Mouse (Mus musculus) mouse embryonic stem cell (cell line): ENCODE measurements around the gene Myod1.

Source experiments
- in situ Hi-C, 2 experiments: fragments of 300-500 bp; cut with MboI; formaldehyde crosslinking; loops; 1 replicate in 1 of 2; 3 replicates in 1 of 2; pipeline ENCODE4 v1.14.3; 2019 to 2020; ENCODE audit warnings: low sequenced_read_pairs in 2 of 2, low pct_unique_long_range_greater_than_20kb in 1 of 2, mixed read lengths in 1 of 2; ENCODE audit not compliant: unreplicated experiment in 1 of 2

Myod1 gene

DNA sequence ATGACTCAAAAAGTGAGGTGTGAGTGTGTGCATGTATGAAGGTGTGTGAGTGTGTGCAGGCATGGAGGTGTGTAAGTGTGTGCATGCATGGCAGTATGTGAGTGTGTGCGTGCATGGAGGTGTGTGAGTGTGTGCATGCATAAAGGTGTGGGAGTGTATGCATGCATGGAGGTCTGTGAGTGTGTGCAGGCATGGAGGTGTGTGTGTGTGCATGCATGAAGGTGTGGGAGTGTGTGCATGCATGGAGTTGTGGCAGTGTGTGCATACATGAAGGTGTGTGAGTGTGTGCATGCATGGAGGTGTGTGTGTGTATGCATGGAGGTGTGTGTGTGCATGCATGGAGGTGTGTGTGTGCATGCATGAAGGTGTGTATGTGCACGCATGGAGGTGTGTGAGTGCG lies 11.2 kb downstream of the Myod1 start:
- in situ Hi-C loops, result no loop called here

DNA sequence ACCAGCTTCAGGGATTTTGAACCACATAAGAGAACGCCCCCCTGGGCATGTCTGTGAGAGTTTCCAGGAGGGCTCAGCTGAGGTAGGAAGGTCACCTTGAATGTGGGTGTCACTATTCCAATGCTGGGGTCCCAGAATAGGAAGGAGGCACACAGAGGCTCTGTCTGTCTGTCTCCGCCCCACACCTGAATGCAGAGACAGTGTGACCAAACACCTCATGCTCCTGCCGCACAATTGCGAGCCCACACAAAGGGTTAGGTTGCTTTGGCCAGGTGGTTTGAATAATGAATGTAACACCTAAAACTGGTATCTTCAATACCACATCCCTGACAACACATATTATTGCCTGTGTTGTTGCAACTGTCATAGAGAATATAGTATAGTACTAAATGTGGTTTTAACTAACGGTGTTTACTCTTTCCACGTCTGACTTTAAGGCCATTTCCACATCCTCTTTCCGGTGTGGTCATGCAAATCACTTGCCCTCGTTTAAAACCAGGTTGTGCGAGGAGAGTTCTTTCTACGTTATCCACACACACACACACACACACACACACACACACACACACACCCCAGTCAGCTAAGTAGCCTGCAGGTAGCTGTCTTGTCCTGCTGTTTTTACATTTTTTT lies 13.3 kb downstream of the Myod1 start:
- in situ Hi-C loops, result loop anchor here (10.0 kb wide), 1 partner anchor 175 kb away; no protein-coding TSS in a partner anchor

DNA sequence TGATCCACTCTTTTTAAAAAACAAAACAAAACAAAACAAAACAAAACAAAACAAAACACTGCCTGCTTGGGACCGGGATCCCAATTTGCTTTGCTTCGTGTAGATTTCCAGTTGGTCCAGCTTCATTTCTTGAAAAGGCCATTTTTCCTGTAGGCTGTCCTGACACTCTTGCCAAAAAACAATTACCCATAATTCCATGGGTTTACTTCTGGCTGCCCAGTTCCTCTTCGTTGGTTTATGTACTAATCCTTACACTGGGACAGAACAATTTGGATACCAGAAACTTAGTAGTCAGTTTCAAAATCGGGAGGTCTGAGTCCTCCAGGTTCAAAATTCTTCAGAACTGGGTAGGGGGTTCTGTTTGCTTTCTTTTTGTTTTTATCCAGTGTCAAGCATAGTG lies 14.0 kb downstream of the Myod1 start:
- in situ Hi-C loops, result loop anchor here (10.0 kb wide), 1 partner anchor 175 kb away; no protein-coding TSS in a partner anchor

DNA sequence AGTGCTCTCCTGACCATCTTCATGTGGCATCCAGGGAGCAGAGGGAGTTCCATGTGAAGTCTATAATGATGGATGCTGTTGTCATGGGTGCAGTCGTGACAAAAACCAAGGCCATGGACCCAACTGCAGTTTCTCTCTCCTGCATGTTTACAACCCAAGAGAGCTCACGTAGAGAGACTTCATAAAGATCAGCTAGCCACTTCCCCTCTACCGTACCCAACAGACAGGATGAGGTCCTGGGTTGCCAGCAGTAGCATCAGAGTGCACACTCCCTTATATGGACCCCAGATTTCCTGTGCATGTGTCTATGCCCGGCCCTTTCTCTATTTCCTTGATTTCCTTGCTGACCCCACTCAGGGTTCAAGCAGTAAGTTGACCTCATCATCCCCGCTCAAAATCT lies 15.4 kb downstream of the Myod1 start:
- in situ Hi-C loops, result loop anchor here (10.0 kb wide), 1 partner anchor 173 kb away; no protein-coding TSS in a partner anchor

DNA sequence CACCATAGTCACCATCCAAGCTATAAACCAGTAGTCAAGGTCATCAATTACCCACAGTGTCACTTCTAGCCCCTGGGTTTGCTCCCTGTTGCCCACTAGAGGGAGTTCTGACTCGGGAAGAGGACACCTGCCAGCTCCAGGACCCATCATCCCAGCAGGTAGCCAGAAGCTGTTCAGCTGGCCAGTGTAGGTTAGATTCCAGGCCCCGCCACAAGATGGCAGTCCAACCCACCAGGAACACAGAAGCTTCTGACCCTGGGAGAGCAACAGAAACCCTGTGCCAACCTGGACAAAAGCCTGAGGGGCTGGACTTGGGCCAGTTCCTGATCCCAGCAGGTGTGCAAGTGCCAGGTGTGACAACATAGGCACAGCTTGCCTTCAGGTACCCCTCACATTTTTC lies 16.8 kb downstream of the Myod1 start:
- in situ Hi-C loops, result loop anchor here (10.0 kb wide), 1 partner anchor 172 kb away; no protein-coding TSS in a partner anchor

DNA sequence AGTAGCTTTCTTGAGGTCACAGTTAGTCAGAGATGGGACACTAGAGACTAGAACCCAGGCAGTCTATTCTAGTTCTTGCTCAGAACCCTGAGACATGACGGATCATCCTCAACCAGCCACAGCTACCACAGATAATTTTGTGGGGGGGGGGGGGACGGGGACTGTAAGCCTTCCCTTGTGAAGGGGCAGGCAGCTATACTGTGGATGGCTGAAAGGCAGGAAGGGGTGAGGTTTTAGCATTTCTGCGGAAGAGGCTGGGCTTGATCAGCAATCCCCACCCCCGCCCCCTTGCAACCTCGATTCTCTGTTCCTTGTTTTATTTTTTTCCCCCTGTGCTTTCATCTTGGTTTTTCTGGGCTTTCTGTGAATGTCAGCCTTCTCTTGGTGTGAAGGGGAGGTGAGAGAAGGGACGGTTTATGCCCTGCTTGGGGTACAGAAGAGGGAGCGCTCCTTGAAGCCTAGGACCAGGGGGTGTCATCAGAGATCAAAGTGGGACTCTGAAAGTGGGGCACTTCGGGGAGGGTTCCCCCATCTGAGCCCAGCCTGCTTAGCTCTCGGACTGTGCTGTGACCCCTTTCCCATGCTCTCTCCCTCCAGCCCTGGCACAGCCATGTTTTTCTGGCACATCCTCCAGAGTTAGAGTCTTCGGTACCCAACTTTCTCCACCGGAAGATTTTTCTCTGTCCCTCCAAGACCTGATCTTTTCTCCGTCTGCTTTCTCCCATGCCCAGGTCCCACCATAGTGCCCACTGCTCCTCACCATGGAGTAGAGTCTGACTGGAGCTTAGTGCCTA lies 17.6 kb downstream of the Myod1 start:
- in situ Hi-C loops, result loop anchor here (10.0 kb wide), 1 partner anchor 171 kb away; no protein-coding TSS in a partner anchor

DNA sequence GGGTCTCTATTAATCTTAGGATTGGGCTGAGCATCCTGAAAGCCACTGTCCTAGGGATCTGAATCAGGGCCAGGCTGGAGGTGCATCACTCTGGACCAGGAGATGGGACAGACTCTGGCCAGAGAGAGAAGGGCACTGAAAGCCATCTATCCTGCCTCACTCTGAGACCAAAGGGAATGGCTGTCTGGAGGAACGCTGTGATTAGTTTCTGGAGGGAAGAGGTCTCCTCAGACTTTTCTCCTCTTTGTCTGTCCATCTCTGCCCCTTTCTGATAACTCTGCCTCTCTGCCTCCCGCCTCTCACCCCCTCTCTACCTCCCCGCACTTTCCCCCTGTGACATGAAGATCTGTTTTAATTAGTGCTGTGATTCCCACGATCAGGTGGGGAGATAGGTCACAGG lies 18.7 kb downstream of the Myod1 start:
- in situ Hi-C loops, result loop anchor here (10.0 kb wide), 1 partner anchor 170 kb away; no protein-coding TSS in a partner anchor

DNA sequence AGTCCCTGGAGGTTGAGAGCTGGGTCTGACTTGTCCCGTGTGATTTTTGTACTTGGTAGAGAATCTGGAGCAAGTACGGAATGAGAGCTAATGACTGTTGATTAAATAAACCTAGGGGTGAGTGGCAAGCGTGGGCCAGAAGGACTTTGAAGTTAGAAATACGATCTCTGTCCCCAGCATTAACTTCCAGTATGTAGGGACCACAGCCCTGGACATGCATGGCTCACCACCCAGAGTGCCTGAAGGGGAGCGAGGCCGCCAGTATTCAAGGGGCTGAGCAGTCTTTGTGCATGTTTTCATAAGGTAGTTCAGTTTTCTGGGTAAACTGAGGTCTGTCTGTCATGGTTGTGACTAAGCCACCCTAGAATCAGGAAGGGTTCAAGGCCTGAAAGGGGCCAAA lies 19.3 kb downstream of the Myod1 start:
- in situ Hi-C loops, result loop anchor here (10.0 kb wide), 1 partner anchor 169 kb away; no protein-coding TSS in a partner anchor

DNA sequence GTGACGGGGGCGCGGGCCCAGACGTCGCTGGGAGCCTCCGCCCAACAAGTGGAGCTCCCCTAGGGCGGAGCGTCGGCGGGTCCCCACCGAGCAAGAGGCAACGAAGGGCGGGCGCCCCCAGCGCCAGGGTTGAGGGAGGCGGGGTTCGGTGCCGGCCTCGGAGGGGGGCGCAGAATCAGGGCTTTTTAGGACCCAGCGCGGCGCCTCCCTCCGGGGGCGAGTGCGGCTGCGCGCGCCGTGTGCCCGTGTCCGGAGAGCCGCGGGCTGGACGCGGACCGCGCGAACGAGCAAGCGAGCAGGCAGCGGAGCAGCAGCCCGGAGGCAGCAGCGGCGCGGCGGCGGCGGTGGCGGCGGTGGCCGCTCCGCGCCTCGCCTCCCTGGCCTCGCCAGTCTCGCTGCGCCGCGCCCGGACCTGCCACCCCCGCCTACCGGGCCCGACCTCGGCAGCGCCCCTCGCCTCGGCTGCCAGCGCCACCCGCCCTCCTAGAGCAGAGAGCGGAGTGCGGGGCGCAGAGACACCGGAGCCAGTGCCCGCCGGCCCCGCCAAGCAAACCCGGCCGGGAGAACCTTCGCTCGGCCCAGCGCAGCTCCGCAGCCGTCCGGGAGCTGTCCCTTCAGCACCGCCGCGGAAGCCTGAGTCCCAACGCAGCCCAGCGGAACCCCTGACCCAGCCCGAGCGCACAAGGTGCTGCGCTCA lies 20.1 kb downstream of the Myod1 start, which contains the start of gene Kcnc1:
Gene Kcnc1 (plus strand): TSS at position 267 of the 697 bp plus-strand sequence.
- in situ Hi-C loops, result loop anchor here (10.0 kb wide), 1 partner anchor 168 kb away; no protein-coding TSS in a partner anchor

DNA sequence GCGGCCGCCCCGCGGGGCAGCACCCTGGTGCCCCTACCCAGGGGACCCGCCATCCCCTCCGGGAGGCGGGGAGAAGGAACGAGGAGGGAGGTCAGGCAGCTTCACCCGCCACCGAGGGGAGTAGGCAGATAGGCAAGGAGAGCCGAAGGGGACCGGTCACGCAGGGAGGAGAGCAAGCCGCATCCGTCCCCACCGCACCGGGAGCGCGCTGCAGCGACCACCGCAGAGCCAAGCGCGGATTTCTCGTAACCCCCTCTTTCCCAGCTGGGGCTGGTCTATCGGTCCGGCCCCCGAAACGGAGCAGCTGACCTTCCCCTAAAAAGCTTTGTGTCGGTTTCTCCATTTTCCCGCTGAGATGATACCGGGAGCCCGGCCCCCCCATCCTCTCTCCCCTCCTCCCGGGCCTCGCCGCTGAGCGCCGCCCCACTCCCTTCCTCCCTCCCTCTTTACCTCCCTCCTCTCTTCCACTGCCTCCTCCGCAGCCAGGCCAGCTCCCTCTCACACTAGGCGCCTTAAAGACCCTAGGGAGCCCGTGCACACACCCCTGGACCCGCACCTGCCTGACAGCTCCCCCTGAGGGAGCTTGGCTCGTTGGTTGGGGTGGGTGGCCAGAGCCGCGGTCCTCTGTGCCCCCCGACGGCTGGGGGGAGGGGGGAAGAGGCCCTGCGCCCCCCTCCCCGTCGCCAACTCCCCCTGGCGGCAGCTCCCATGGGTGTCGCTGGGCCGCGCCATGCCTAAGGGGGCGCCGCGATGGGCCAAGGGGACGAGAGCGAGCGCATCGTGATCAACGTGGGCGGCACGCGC lies 20.9 kb downstream of the Myod1 start:
- in situ Hi-C loops, result loop anchor here (10.0 kb wide), 1 partner anchor 168 kb away; no protein-coding TSS in a partner anchor

DNA sequence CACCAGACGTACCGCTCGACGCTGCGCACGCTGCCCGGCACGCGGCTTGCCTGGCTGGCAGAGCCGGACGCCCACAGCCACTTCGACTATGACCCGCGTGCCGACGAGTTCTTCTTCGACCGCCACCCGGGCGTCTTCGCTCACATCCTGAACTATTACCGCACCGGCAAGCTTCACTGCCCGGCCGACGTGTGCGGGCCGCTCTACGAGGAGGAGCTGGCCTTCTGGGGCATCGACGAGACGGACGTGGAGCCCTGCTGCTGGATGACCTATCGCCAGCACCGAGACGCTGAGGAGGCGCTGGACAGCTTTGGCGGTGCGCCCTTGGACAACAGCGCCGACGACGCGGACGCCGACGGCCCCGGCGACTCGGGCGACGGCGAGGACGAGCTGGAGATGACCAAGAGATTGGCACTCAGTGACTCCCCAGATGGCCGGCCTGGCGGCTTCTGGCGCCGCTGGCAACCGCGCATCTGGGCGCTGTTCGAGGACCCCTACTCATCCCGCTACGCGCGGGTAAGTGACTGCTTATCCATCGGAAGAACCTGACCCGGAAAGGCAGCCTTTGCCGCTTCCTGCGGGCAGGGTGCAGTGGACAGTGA lies 21.6 kb downstream of the Myod1 start:
- in situ Hi-C loops, result loop anchor here (10.0 kb wide), 1 partner anchor 167 kb away; no protein-coding TSS in a partner anchor

DNA sequence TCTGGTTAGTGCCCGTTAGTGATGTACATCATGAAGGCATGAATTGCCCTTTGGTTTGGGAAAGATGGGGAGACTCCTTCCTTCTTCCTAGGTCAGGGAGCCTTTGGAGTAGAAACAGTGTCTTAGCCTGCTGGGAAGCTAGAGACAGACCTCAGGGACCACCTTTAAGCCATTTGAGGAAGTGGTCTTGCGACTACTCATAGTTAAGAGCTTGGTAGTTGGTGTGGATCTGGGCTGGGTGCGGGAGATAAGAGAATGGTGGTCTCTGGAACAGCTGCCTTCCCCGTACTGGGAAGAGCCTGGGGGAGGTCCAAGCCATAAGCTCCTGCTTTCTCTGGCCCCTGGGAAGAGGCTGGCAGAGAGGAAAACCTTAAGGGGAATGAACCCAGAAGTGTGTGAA lies 22.3 kb downstream of the Myod1 start:
- in situ Hi-C loops, result loop anchor here (10.0 kb wide), 1 partner anchor 166 kb away; no protein-coding TSS in a partner anchor

DNA sequence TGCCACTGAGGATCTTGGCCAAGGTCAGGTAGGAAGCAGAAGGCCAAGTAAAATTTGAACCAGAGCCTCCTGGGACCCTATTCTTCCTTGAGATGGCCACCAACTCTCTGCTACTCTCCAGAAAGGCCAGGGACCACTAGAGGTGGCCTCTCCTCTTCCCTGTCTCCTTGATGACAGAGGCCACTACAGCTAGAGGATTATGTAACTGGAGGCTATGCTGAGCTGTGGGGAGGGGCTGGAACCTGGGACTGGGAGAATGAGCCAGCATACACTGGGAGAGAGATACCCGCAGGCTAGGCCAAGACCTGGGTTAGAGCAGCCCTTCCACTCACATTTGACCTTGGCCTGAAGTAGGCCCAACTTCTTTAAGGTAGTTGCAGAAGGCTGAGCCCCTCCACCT lies 23.4 kb downstream of the Myod1 start:
- in situ Hi-C loops, result loop anchor here (10.0 kb wide), 1 partner anchor 165 kb away; no protein-coding TSS in a partner anchor

DNA sequence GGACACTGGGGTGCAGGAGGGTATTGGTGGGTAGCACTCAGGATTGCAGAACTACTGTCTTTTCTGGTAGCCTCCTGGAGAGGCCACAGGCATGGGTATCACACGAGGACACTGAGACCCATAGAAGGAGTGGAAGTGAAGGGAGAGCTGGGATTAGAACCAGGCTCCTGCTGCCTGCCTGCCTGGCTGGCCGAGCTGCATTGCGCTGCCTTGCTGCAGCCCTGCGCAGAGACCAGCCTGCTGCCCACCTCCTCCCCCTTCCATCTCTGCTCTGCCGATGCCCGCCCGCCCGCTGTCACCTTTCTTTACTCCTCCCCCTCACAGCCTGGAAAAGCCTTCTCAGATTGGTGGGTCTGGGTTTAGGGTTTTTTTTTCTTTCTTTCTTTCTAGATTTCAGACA lies 24.1 kb downstream of the Myod1 start:
- in situ Hi-C loops, result no loop called here

DNA sequence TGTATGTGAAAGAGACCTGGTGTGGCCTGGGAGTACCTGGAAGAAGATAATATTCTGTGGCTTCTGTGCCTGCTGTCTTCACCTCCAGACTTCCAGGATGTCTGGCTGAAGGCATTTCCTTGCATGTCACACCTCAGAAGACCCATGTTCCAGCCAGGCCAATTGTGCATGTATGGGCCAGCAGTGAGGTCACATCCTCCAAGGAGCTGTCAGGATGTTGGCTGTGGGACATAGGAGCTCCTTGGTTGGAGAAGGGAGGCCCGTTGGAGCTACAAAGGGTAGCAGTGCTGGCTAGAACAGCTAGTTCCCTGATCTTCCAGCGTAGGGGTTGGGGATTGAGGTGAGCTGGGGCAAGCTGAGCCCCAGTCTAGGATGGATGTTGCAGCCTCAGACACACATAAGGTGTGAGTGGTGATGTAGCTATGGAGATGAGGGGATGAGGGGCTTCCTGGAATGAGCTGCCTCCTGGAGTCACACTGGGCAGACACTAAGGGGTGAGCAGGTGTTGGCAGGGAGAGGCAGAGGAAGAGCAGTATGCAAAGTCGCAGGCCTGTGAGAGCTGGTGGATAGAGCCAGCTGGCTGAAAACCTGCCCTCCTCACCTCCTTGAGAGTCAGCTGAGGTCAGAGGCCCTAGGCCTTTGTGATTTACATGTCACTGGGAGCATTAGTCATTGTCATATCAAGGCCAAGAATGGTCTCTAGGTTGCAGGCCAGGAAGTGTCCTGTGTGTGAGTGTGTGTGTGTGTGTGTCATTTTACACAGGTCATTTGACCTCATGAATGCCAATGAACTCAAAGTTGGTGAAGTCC lies 25.3 kb downstream of the Myod1 start:
- in situ Hi-C loops, result no loop called here

DNA sequence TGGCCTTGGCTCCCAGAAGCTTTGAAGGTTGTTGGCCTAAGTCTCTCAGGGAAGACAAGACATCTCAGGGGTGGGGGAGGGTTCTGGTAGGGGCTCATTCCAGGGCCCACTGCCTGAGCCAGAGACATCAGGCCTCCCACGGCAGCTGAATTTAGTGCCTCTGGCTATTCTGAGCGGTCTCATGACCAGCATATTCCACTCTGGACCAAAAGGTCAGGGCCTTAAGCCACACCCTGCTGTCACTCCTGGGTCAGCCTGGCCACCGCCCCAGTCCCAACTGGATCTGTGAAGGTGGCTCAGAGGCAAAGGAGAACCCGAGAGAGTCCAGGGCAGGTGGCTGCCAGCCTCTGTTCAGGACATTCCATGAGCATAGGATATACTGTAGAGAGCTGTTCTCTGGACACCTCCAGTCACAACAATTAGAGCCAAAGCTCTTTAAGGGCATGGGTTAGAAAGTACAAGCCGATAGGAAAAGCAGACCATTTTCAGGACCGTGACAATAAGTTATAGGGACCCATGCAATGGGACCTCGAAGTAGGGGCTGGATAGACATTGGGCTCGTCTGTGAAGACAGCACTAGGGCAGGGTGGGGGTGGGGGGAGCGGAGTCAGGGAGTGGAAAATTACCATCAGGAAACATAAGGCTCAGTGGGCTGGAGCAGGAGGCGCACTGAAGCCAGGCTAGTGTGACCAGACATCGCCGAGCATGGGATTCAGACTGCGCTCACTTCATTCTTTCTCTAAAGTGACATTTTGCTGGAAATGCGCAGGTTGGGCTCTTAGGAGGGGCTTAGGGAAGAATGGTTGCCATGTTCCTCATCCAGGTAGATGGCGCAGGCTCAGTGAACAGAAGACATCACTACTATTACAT lies 27.6 kb downstream of the Myod1 start:
- in situ Hi-C loops, result no loop called here
